Mouse (Mus musculus): Measurements from ENCODE around the gene Card19. TPM values are rescaled to one million over a fixed set of nuclear protein-coding genes. Genes with fewer than 3 reads are reported as not detected.

Card19 gene
- 33.8 and 37.9 TPM in 2 replicates for polyA plus RNA-seq (2015; fragmentation: Nextera tagmentation; extraction: Ambion mirVana)

DNA sequence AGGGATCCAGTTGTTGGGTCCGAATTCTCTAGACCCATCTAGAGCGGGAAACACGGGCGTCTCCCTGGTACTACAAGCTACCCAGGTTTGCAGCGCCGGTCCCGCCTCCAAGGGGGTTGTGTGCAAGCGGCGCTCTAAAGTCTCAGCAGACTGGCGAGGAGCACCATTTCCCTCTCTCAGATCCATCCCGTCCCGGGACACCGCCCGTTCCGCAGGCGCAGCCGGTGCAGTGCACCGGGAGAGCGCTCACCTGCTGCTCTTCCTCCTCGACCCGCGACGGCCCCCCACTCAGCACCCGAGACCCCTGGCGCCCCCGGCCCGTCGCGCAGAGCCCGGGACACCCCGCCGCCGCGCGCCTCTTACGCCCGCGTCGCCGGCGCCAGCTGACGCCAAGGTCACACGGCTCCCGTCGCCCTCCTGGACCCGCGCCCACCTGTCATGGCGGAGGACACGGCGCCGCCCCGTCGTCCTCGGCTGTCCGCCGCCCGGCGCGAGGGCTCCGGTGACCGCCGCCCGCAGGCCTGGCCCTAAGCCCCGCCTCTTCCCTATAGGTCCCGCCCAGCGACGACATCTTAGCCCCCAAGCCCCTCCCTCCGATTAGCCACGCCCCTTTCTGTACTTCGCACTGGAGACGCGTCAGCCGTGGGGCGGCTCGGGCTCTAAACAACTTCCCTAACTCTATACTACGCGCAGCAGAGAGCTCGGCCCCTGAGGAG, at the start of gene Card19:
TSS of gene Card19 (minus strand) at position 534 of the 716 bp plus-strand sequence.
- Histone ChIP-seq H3K9ac (peak within 1 kb of the TSS; percentile 81), H3K9me3 (no peaks in the 10 kb centered on the region), H3K27me3 (peaks cover 7% of the 10 kb centered on the region; the same call in 1 of the 2 replicates), H3K4me1 (replicated peaks) (peaks cover 41% of the 10 kb centered on the region), H3K36me3 (no peaks in the 10 kb centered on the region), H3K27ac (replicated peaks) (peak within 1 kb of the TSS; percentile 74), H3K4me2 (peak within 1 kb of the TSS; percentile 96), H3K4me3 (peak within 1 kb of the TSS; percentile 94)
- under 1% methylated on average over 76 of the region's 78 CpGs for WGBS
- ATAC-seq (ENCODE audit: low FRiP score, low read depth) = peak; percentile 85

GRCm38 (mm10) chr13:49260036-49260722, 44.3 kb upstream of the Card19 start:
- Histone ChIP-seq H3K4me2 (no peak overlapping the region), H3K36me3 (no peaks in the 10 kb centered on the region), H3K9me3 (no peaks in the 10 kb centered on the region), H3K4me1 (replicated peaks) (no peaks in the 10 kb centered on the region), H3K27ac (replicated peaks) (no peak overlapping the region), H3K4me3 (no peak overlapping the region), H3K9ac (no peak overlapping the region), H3K27me3 (no peaks in the 10 kb centered on the region)
- WGBS = 85% methylated on average over 15 of the region's 15 CpGs
- ATAC-seq (ENCODE audit: low FRiP score, low read depth) = no peak

- Histone ChIP-seq H3K4me2 (no peak overlapping the region), H3K27me3 (no peaks in the 10 kb centered on the region)
- WGBS = 86% methylated on average over 3 of the region's 3 CpGs
These were observed 42.0 kb upstream of the Card19 start for GRCm38 (mm10) chr13:49257819-49258313.

GRCm38 (mm10) chr13:49252746-49253145, 36.9 kb upstream of the Card19 start:
- Histone ChIP-seq H3K9ac (no peak overlapping the region), H3K27ac (replicated peaks) (no peak overlapping the region), H3K36me3 (no peaks in the 10 kb centered on the region), H3K9me3 (no peaks in the 10 kb centered on the region), H3K4me3 (no peak overlapping the region), H3K4me1 (replicated peaks) (peaks cover 8% of the 10 kb centered on the region), H3K4me2 (no peak overlapping the region), H3K27me3 (peaks cover 14% of the 10 kb centered on the region)
- WGBS = 89% methylated on average over 13 of the region's 13 CpGs
- no peak for ATAC-seq (ENCODE audit: low FRiP score, low read depth)

More at GRCm38 (mm10) chr13:49257819-49258313, 42.0 kb upstream of the Card19 start:
- no peaks in the 10 kb centered on the region for H3K9me3 ChIP-seq
- no peak for ATAC-seq (ENCODE audit: low FRiP score, low read depth)
- no peaks in the 10 kb centered on the region for H3K36me3 ChIP-seq
- no peak overlapping the region for H3K4me3 ChIP-seq
- H3K27ac ChIP-seq (replicated peaks) = no peak overlapping the region
- H3K9ac ChIP-seq = no peak overlapping the region
- H3K4me1 ChIP-seq (replicated peaks) = no peaks in the 10 kb centered on the region

- WGBS = 79% methylated on average over 2 of the region's 2 CpGs
- Histone ChIP-seq H3K36me3 (no peaks in the 10 kb centered on the region), H3K27me3 (peaks cover 20% of the 10 kb centered on the region), H3K4me1 (replicated peaks) (peaks cover 13% of the 10 kb centered on the region), H3K4me3 (no peak overlapping the region), H3K4me2 (no peak overlapping the region), H3K9ac (no peak overlapping the region), H3K9me3 (no peaks in the 10 kb centered on the region), H3K27ac (replicated peaks) (no peak overlapping the region)
- ATAC-seq (ENCODE audit: low FRiP score, low read depth) = no peak
These were observed 36.3 kb upstream of the Card19 start for GRCm38 (mm10) chr13:49252113-49252512.

- H3K4me3 ChIP-seq = no peak overlapping the region
- H3K4me1 ChIP-seq (replicated peaks) = peaks cover 13% of the 10 kb centered on the region
- H3K27me3 ChIP-seq = peaks cover 30% of the 10 kb centered on the region
- H3K36me3 ChIP-seq = no peaks in the 10 kb centered on the region
- H3K4me2 ChIP-seq = no peak overlapping the region
- H3K27ac ChIP-seq (replicated peaks) = no peak overlapping the region
- ATAC-seq (ENCODE audit: low FRiP score, low read depth) = no peak
- H3K9me3 ChIP-seq = no peaks in the 10 kb centered on the region
- no peak overlapping the region for H3K9ac ChIP-seq
- 47% methylated on average over 4 of the region's 4 CpGs for WGBS
These were observed 35.1 kb upstream of the Card19 start for GRCm38 (mm10) chr13:49250716-49251517.

- H3K4me1 ChIP-seq (replicated peaks) = peaks cover 13% of the 10 kb centered on the region
- peaks cover 30% of the 10 kb centered on the region for H3K27me3 ChIP-seq
- 85% methylated on average over 2 of the region's 2 CpGs for WGBS
- H3K9me3 ChIP-seq = no peaks in the 10 kb centered on the region
- no peak overlapping the region for H3K27ac ChIP-seq (replicated peaks)
- H3K4me2 ChIP-seq = no peak overlapping the region
- no peak overlapping the region for H3K4me3 ChIP-seq
- ATAC-seq (ENCODE audit: low FRiP score, low read depth) = no peak
- no peak overlapping the region for H3K9ac ChIP-seq
- H3K36me3 ChIP-seq = no peaks in the 10 kb centered on the region
These were observed 33.8 kb upstream of the Card19 start for GRCm38 (mm10) chr13:49249634-49250033.

GRCm38 (mm10) chr13:49248923-49249322, 33.1 kb upstream of the Card19 start:
- Histone ChIP-seq H3K27ac (replicated peaks) (no peak overlapping the region), H3K36me3 (no peaks in the 10 kb centered on the region), H3K9ac (no peak overlapping the region), H3K27me3 (peaks cover 30% of the 10 kb centered on the region), H3K4me1 (replicated peaks) (peaks cover 13% of the 10 kb centered on the region), H3K9me3 (no peaks in the 10 kb centered on the region), H3K4me3 (no peak overlapping the region), H3K4me2 (no peak overlapping the region)
- 58% methylated on average over 3 of the region's 3 CpGs for whole genome bisulfite sequencing
- ATAC-seq (ENCODE audit: low FRiP score, low read depth) = no peak

DNA sequence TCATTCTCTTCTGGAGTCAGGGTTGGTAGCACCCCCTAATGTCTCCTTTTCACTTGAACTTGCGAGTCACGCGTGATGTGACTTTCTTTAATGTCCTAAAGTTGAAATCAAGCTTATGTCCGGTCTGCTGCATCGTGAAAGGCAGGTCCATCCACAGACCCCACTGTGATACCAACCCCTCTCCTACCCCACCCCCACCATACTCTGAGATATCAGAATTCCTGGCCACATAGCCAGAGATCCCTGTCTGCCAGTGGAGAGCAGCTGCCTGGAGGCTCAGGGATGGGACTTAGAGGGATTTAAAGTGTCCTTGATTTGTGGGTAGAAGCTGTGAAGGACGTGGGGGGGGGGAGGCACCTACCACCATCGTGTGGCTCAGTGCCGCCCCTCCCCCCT, 32.6 kb upstream of the Card19 start, which contains the start of gene Susd3:
TSS of gene Susd3 (minus strand) at position 240 of the 396 bp plus-strand sequence.
- Histone ChIP-seq H3K4me3 (peak within 1 kb of the TSS; percentile 37), H3K9ac (no peak within 1 kb of the TSS), H3K9me3 (no peaks in the 10 kb centered on the region), H3K27ac (replicated peaks) (no peak within 1 kb of the TSS), H3K27me3 (peaks cover 30% of the 10 kb centered on the region), H3K4me2 (peak within 1 kb of the TSS; percentile 70), H3K4me1 (replicated peaks) (peaks cover 13% of the 10 kb centered on the region), H3K36me3 (no peaks in the 10 kb centered on the region)
- ATAC-seq (ENCODE audit: low FRiP score, low read depth) = no peak
- 18% methylated on average over 8 of the region's 8 CpGs for WGBS

- H3K9ac ChIP-seq = no peak overlapping the region
- peak overlapping the region; percentile 37 for H3K4me3 ChIP-seq
- peak overlapping the region; percentile 70 for H3K4me2 ChIP-seq
- H3K27me3 ChIP-seq = peaks cover 30% of the 10 kb centered on the region
- H3K27ac ChIP-seq (replicated peaks) = no peak overlapping the region
- peak; percentile 54 for ATAC-seq (ENCODE audit: low FRiP score, low read depth)
- H3K36me3 ChIP-seq = no peaks in the 10 kb centered on the region
- 2% methylated on average over 57 of the region's 58 CpGs for WGBS
- peaks cover 13% of the 10 kb centered on the region for H3K4me1 ChIP-seq (replicated peaks)
- no peaks in the 10 kb centered on the region for H3K9me3 ChIP-seq
These were observed 32.1 kb upstream of the Card19 start for GRCm38 (mm10) chr13:49247740-49248466.

DNA sequence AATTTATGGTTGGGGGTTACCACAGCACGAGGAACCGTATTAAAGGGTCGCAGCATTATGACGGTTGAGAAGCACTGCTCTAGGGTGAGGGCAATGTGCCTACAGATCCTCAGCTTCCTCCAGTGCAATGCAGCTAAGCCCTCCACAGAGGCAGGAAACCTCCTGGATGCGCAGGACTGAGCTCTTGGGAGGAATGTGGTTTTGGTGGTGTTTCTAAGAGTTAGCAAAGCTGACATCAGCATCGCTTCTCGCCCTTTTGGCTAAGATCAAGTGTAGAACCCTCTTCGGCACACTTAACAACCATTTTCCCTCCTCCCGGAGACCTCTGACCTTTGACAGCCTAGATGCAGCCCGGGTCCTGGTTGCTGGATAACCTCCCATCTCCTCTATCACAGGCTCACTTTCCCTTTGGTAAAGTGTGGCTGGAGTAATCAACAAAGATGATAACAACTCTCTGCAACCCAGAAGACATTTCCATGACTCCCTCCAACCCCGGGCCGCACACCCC, 31.4 kb upstream of the Card19 start:
- peak overlapping the region; percentile 37 for H3K4me3 ChIP-seq
- no peak overlapping the region for H3K27ac ChIP-seq (replicated peaks)
- 40% methylated on average over 12 of the region's 12 CpGs for WGBS
- no peaks in the 10 kb centered on the region for H3K9me3 ChIP-seq
- no peaks in the 10 kb centered on the region for H3K36me3 ChIP-seq
- peaks cover 13% of the 10 kb centered on the region for H3K4me1 ChIP-seq (replicated peaks)
- H3K4me2 ChIP-seq = peak overlapping the region; percentile 70
- no peak for ATAC-seq (ENCODE audit: low FRiP score, low read depth)
- H3K9ac ChIP-seq = no peak overlapping the region
- H3K27me3 ChIP-seq = peaks cover 30% of the 10 kb centered on the region
